Mouse (Mus musculus) stomach, embryonic 15.5 days (tissue): ENCODE results near the gene Anapc4. TPM values are rescaled to one million over a fixed set of nuclear protein-coding genes. Genes with fewer than 3 reads are reported as not detected.

Experiments used
- ATAC-seq: fragments of 200-750 bp; cut with Nextera tagmentation; 2 replicates; pipeline ENCODE4 v1.8.0; 2017; ENCODE audit warnings: low read depth, moderate number of reproducible peaks, moderate TSS enrichment; ENCODE audit not compliant: insufficient read depth, low FRiP score
- H3K27ac ChIP-seq: fragments of 300-500 bp; sonication (generic); 2 replicates; pipeline ENCODE4 v1.5.1; 2015; ENCODE audit warnings: mild to moderate bottlenecking, inconsistent platforms
- H3K27me3 ChIP-seq: fragments of 300-500 bp; sonication (generic); replicated peaks from 2 replicates; pipeline ENCODE4 v1.6.1; 2015; ENCODE audit warnings: inconsistent platforms
- H3K36me3 ChIP-seq: fragments of 300-500 bp; sonication (generic); 2 replicates; pipeline ENCODE4 v1.6.1; 2015; ENCODE audit warnings: inconsistent platforms
- H3K4me1 ChIP-seq: fragments of 300-500 bp; sonication (generic); 2 replicates; pipeline ENCODE4 v1.6.1; 2015; ENCODE audit warnings: inconsistent platforms
- H3K4me2 ChIP-seq: fragments of 300-500 bp; sonication (generic); 2 replicates; pipeline ENCODE4 v1.6.1; 2015; ENCODE audit warnings: mild to moderate bottlenecking, inconsistent platforms
- H3K4me3 ChIP-seq: fragments of 300-500 bp; sonication (generic); replicated peaks from 2 replicates; pipeline ENCODE4 v1.5.1; 2015; ENCODE audit warnings: inconsistent platforms
- H3K9ac ChIP-seq: fragments of 300-500 bp; sonication (generic); 2 replicates; pipeline ENCODE4 v1.6.1; 2015; ENCODE audit warnings: inconsistent platforms
- H3K9me3 ChIP-seq: fragments of 300-500 bp; sonication (generic); 2 replicates; pipeline ENCODE4 v1.6.1; 2016; ENCODE audit warnings: inconsistent platforms
- WGBS: fragments of 180-500 bp; shearing (Covaris S2); methylation state at CpG from one replicate; pipeline ENCODE4 v1.1.7; 2015; 5-methylcytosine and 5-hydroxymethylcytosine counted together
- polyA plus RNA-seq: library from polyadenylated mRNA; unstranded; fragments of >200 nt; fragmentation: Nextera tagmentation; extraction: Ambion mirVana; gene quantifications from 2 replicates; pipeline ENCODE4 v1.2.1, GENCODE M21; 2015

Anapc4 gene
- polyA plus RNA-seq, result 86.1 and 92.0 TPM in 2 replicates

GRCm38 (mm10) chr5:52833761-52834274, at the start of gene Anapc4:
Gene Anapc4, plus strand, starts transcription at chr5:52834012.
- WGBS, result under 1% methylated on average over 50 of the region's 50 CpGs
- ATAC-seq, result peak; percentile 99
- Histone ChIP-seq H3K27me3 (no peaks in the 10 kb centered on the region), H3K4me3 (peak within 1 kb of the TSS; percentile 72), H3K9ac (peak within 1 kb of the TSS; percentile 82), H3K9me3 (no peaks in the 10 kb centered on the region), H3K36me3 (peaks cover 15% of the 10 kb centered on the region; the same call in 1 of the 2 replicates), H3K4me2 (peak within 1 kb of the TSS; percentile 64), H3K4me1 (peaks cover 11% of the 10 kb centered on the region), H3K27ac (peak within 1 kb of the TSS; percentile 92)

DNA sequence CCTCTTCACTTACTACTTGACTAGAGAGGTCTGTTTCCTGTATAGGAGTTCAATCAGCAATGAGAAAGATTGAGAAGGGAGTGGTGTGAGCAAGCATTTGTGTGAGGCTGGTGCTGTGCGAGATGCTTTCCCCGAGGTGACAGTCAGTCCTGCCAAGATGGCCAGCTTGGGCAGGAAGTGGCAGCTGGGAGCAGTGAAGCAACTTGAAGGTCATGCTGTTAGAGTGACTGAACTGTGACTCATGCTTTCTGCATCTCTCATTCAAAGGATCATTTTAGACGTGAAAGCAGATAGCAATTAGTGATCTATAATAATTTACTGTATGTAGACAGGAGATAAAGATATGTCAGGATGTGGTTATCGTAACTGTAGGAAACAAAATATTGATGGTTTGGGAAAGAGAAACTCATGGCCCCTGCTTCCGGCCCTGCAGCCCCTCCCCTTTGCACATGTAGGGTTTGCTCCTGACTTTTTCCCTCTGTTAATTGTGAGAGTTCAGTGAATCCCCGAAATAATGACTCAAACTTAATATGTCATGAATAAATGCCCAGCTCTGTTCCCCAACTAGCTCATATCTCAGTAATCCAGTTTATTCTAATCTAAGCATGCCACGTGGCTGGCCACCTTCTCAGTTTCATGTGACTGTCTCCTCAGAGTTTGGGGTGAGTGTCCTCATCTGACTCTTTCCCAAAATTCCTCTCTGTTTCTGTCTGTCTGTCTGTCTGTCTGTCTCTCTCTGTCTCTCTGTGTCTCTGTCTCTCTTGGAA, 47.1 kb upstream of the Anapc4 start:
- H3K9me3 ChIP-seq, result no peaks in the 10 kb centered on the region

DNA sequence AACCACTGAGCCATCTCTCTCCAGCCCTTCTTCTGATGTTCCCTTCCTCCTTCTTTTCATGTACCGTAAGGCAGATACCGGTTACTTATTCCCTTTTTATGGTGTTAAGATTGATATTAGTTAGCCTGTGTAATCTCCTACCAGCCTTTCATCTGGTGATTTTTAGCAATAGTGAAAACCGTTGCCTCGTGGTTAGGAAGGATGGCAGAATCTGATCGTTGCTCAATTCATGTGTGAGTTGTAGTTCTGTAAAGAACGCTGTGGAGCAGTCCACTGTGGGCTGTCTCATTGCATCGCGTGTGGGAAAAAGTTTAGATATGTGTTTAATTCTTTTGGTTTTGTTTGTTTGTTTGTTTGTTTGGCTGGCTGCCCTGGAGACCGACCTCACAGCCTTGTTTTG, 40.6 kb upstream of the Anapc4 start:
- no peak overlapping the region for H3K9ac ChIP-seq
- ATAC-seq, result no peak
- H3K27me3 ChIP-seq, result no peaks in the 10 kb centered on the region
- H3K27ac ChIP-seq, result no peak overlapping the region
- no peak overlapping the region for H3K4me2 ChIP-seq
- no peaks in the 10 kb centered on the region for H3K4me1 ChIP-seq
- no peaks in the 10 kb centered on the region for H3K9me3 ChIP-seq
- peaks cover 13% of the 10 kb centered on the region; the same call in 1 of the 2 replicates for H3K36me3 ChIP-seq
- 88% methylated on average over 9 of the region's 9 CpGs for WGBS
- H3K4me3 ChIP-seq, result no peak overlapping the region

More for the DNA sequence above, 47.1 kb upstream of the Anapc4 start:
- Histone ChIP-seq H3K4me1 (no peaks in the 10 kb centered on the region), H3K4me2 (no peak overlapping the region), H3K9ac (no peak overlapping the region), H3K27ac (no peak overlapping the region), H3K27me3 (no peaks in the 10 kb centered on the region), H3K36me3 (no peaks in the 10 kb centered on the region), H3K4me3 (no peak overlapping the region)
- no peak for ATAC-seq
- WGBS, result 76% methylated on average over 7 of the region's 7 CpGs

DNA sequence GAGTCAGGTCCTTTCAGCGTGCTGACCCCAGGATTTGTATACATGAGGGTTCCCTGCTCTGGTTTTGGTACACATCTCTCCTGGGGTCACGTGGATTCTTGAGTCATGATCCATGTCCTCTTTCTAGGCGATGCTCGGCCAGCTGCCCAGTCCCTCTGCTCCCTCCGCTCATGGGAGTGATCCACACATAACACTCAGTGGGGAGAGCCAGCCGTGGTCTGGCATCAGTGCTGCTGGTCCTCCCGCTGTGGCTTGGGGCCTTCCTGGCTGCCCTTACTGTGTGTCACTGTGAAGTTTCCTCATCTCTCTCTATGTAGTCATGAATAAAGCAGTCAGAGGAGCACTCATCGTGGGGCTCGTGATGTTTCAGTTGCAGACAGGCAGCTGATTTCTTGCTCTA, 39.7 kb upstream of the Anapc4 start:
- H3K9me3 ChIP-seq, result no peaks in the 10 kb centered on the region
- no peak for ATAC-seq
- WGBS, result 88% methylated on average over 9 of the region's 9 CpGs

DNA sequence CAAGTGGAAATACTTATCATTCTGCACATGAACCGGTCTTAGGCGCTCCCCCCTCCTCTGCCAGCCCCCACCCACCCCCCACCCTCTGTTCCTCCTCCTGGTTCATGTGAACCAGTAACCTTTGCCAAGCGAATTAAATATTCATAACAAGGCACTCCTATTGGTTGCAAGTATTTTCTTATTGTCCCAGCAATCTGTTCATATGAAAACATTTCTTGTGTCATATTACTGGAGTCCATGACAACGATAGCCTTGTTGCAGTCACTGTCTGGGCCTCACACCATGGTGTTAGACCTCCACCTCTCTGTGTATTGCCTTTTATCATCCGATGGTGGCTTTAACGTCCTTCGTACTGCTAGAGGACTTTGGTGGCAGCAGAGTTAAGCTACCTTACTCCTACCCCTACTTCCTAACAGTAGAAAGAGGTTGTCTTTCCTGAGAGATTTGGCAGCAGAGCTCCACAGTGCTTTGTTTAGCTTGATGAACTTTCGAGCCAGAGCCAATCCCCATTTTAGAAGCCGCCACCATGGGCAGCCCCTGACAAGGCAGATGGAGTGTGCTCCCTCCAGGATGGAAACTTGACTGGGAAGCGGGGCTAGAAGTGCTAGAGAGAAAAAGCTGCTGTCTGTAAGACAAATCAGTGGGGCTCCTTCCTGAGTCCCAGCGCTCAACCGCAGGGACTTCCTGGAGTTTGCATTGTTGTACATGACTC, 34.4 kb upstream of the Anapc4 start:
- 89% methylated on average over 12 of the region's 12 CpGs for WGBS
- H3K27me3 ChIP-seq, result no peaks in the 10 kb centered on the region
- ATAC-seq, result no peak
- no peak overlapping the region for H3K4me3 ChIP-seq
- H3K27ac ChIP-seq, result no peak overlapping the region
- no peaks in the 10 kb centered on the region for H3K9me3 ChIP-seq
- peaks cover 13% of the 10 kb centered on the region for H3K36me3 ChIP-seq
- H3K9ac ChIP-seq, result no peak overlapping the region
- H3K4me2 ChIP-seq, result no peak overlapping the region
- no peaks in the 10 kb centered on the region for H3K4me1 ChIP-seq

More for the DNA sequence above, 39.7 kb upstream of the Anapc4 start:
- Histone ChIP-seq H3K36me3 (peaks cover 13% of the 10 kb centered on the region; the same call in 1 of the 2 replicates), H3K4me2 (no peak overlapping the region), H3K9ac (no peak overlapping the region), H3K4me3 (no peak overlapping the region), H3K4me1 (no peaks in the 10 kb centered on the region), H3K27me3 (no peaks in the 10 kb centered on the region), H3K27ac (no peak overlapping the region)

- no peak overlapping the region for H3K4me3 ChIP-seq
- no peak overlapping the region for H3K4me2 ChIP-seq
- H3K9ac ChIP-seq, result no peak overlapping the region
- WGBS, result 74% methylated on average over 4 of the region's 4 CpGs
- ATAC-seq, result no peak
- no peaks in the 10 kb centered on the region for H3K27me3 ChIP-seq
- H3K36me3 ChIP-seq, result peaks cover 5% of the 10 kb centered on the region; the same call in 1 of the 2 replicates
- H3K4me1 ChIP-seq, result no peaks in the 10 kb centered on the region
- no peak overlapping the region for H3K27ac ChIP-seq
- H3K9me3 ChIP-seq, result no peaks in the 10 kb centered on the region
These were observed 28.0 kb upstream of the Anapc4 start for GRCm38 (mm10) chr5:52805801-52806200.

GRCm38 (mm10) chr5:52806349-52806748, 27.5 kb upstream of the Anapc4 start:
- no peaks in the 10 kb centered on the region for H3K27me3 ChIP-seq
- H3K9me3 ChIP-seq, result no peaks in the 10 kb centered on the region
- H3K4me3 ChIP-seq, result no peak overlapping the region
- no peak overlapping the region for H3K27ac ChIP-seq
- ATAC-seq, result no peak
- no peak overlapping the region for H3K4me2 ChIP-seq
- no peaks in the 10 kb centered on the region for H3K4me1 ChIP-seq
- 80% methylated on average over 8 of the region's 8 CpGs for WGBS
- no peak overlapping the region for H3K9ac ChIP-seq
- peaks cover 5% of the 10 kb centered on the region; the same call in 1 of the 2 replicates for H3K36me3 ChIP-seq

GRCm38 (mm10) chr5:52807030-52807429, 26.8 kb upstream of the Anapc4 start:
- Histone ChIP-seq H3K36me3 (peaks cover 5% of the 10 kb centered on the region; the same call in 1 of the 2 replicates), H3K9ac (no peak overlapping the region), H3K27me3 (no peaks in the 10 kb centered on the region), H3K9me3 (no peaks in the 10 kb centered on the region), H3K4me2 (no peak overlapping the region), H3K4me1 (no peaks in the 10 kb centered on the region), H3K27ac (no peak overlapping the region), H3K4me3 (no peak overlapping the region)
- ATAC-seq, result no peak
- 89% methylated on average over 7 of the region's 7 CpGs for WGBS

DNA sequence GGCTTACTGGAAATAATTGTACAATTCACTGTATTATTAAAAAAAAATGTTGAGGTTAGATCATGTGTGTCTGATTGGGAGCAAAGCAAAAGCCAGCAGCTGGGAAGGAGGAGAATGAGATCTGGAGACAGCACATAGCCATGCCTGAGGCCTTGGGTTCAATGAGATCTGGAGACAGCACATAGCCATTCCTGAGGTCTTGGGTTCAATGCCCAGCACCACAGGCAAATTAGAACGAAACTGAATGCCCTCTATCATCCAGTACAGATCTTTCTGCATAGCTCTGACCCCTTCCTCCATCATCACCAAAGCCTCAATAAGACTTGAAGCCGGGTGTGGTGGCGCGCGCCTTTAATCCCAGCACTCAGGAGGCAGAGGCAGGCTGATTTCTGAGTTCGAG, 23.4 kb upstream of the Anapc4 start:
- WGBS, result 95% methylated on average over 6 of the region's 6 CpGs
- H3K4me2 ChIP-seq, result no peak overlapping the region
- peaks cover 9% of the 10 kb centered on the region for H3K36me3 ChIP-seq
- no peaks in the 10 kb centered on the region for H3K27me3 ChIP-seq
- H3K4me3 ChIP-seq, result no peak overlapping the region
- ATAC-seq, result no peak
- no peak overlapping the region for H3K9ac ChIP-seq
- H3K9me3 ChIP-seq, result no peaks in the 10 kb centered on the region
- no peak overlapping the region for H3K27ac ChIP-seq
- H3K4me1 ChIP-seq, result no peaks in the 10 kb centered on the region

- H3K4me1 ChIP-seq, result no peaks in the 10 kb centered on the region
- no peaks in the 10 kb centered on the region for H3K9me3 ChIP-seq
- H3K27me3 ChIP-seq, result no peaks in the 10 kb centered on the region
- WGBS, result 80% methylated on average over 14 of the region's 14 CpGs
- H3K4me2 ChIP-seq, result no peak overlapping the region
- H3K27ac ChIP-seq, result no peak overlapping the region
- no peak for ATAC-seq
- H3K4me3 ChIP-seq, result no peak overlapping the region
- peaks cover 9% of the 10 kb centered on the region for H3K36me3 ChIP-seq
- no peak overlapping the region for H3K9ac ChIP-seq
These were observed 22.8 kb upstream of the Anapc4 start for GRCm38 (mm10) chr5:52811056-52811455.

GRCm38 (mm10) chr5:52812456-52812855, 21.4 kb upstream of the Anapc4 start:
- ATAC-seq, result no peak
- 89% methylated on average over 10 of the region's 10 CpGs for WGBS
- no peak overlapping the region for H3K4me3 ChIP-seq
- no peak overlapping the region for H3K27ac ChIP-seq
- no peaks in the 10 kb centered on the region for H3K4me1 ChIP-seq
- no peak overlapping the region for H3K4me2 ChIP-seq
- peaks cover 9% of the 10 kb centered on the region for H3K36me3 ChIP-seq
- no peaks in the 10 kb centered on the region for H3K27me3 ChIP-seq
- H3K9me3 ChIP-seq, result no peaks in the 10 kb centered on the region
- no peak overlapping the region for H3K9ac ChIP-seq

GRCm38 (mm10) chr5:52813312-52813711, 20.5 kb upstream of the Anapc4 start:
- Histone ChIP-seq H3K27me3 (no peaks in the 10 kb centered on the region), H3K9me3 (no peaks in the 10 kb centered on the region), H3K4me1 (no peaks in the 10 kb centered on the region), H3K4me2 (no peak overlapping the region), H3K36me3 (peaks cover 9% of the 10 kb centered on the region), H3K4me3 (no peak overlapping the region), H3K9ac (no peak overlapping the region), H3K27ac (no peak overlapping the region)
- 90% methylated on average over 7 of the region's 7 CpGs for WGBS
- ATAC-seq, result no peak
